Mouse (Mus musculus) small intestine, adult 2 months (tissue): Measurements from ENCODE around the gene Kcnq2. TPM values are rescaled to one million over a fixed set of nuclear protein-coding genes. Genes with fewer than 3 reads are reported as not detected.

ENCODE experiments used
- H3K27ac ChIP-seq: fragments of 200-500 bp; 2 replicates; pipeline ENCODE4 v1.5.1; 2012; ENCODE audit warnings: low read depth, low read length, control low read depth, inconsistent platforms; ENCODE audit not compliant: insufficient read depth
- H3K27me3 ChIP-seq: fragments of 200-500 bp; 2 replicates; pipeline ENCODE4 v1.6.1; 2012; ENCODE audit warnings: mild to moderate bottlenecking, moderate library complexity, low read length, inconsistent platforms; ENCODE audit not compliant: control insufficient read depth, insufficient read depth
- H3K36me3 ChIP-seq: fragments of 200-500 bp; 2 replicates; pipeline ENCODE4 v1.6.1; 2012; ENCODE audit warnings: mild to moderate bottlenecking, low read length, control low read depth, inconsistent platforms; ENCODE audit not compliant: control insufficient read depth, insufficient read depth
- H3K4me1 ChIP-seq: fragments of 200-500 bp; 2 replicates; pipeline ENCODE4 v1.6.1; 2012; ENCODE audit warnings: low read length, inconsistent platforms, mixed read lengths; ENCODE audit not compliant: control insufficient read depth, insufficient read depth, insufficient read length
- H3K4me3 ChIP-seq: fragments of 200-500 bp; 2 replicates; pipeline ENCODE4 v1.5.1; 2012; ENCODE audit warnings: low read depth, mild to moderate bottlenecking, control low read depth, inconsistent platforms, low read length, moderate library complexity
- CTCF ChIP-seq: fragments of 200-500 bp; IDR thresholded peaks from 2 replicates; pipeline ENCODE4 v1.5.1; 2012; ENCODE audit warnings: low read depth, mild to moderate bottlenecking, control low read depth, inconsistent platforms, low read length, moderate library complexity, mixed read lengths; ENCODE audit not compliant: insufficient replicate concordance, insufficient read length; ENCODE audit errors: extremely low read depth
- POLR2A ChIP-seq: fragments of 200-500 bp; IDR thresholded peaks from 2 replicates; pipeline ENCODE4 v1.6.1; 2012; ENCODE audit warnings: low read depth, mild to moderate bottlenecking, control low read depth, inconsistent platforms, low read length, moderate library complexity
- WGBS: fragments of 180-500 bp; shearing (Covaris S2); methylation state at CpG from one replicate; pipeline ENCODE4 v1.1.7; 2018; 5-methylcytosine and 5-hydroxymethylcytosine counted together
- polyA plus RNA-seq: library from polyadenylated mRNA; depleted of rRNA; stranded (reverse); fragments of >200 nt; gene quantifications from 2 replicates; pipeline ENCODE4 v1.2.3, GENCODE M21; 2012

Gene Kcnq2
- polyA plus RNA-seq, 1 experiment, result 0.51 TPM

GRCm38 (mm10) chr2:181147546-181148317, 12.6 kb upstream of the Kcnq2 start:
- WGBS, result 1% methylated on average over 53 of the region's 61 CpGs
- Histone ChIP-seq H3K4me3 (peak overlapping the region; percentile 49), H3K36me3 (no peaks in the 10 kb centered on the region), H3K4me1 (peaks cover 4% of the 10 kb centered on the region; the same call in 1 of the 2 replicates), H3K27me3 (peaks cover 13% of the 10 kb centered on the region), H3K27ac (no peak overlapping the region)
- no peak for TF ChIP-seq POLR2A
- TF ChIP-seq CTCF, result no peak

- Histone ChIP-seq H3K36me3 (no peaks in the 10 kb centered on the region), H3K27me3 (peaks cover 13% of the 10 kb centered on the region), H3K4me1 (peaks cover 4% of the 10 kb centered on the region; the same call in 1 of the 2 replicates), H3K4me3 (no peak overlapping the region), H3K27ac (no peak overlapping the region)
- TF ChIP-seq CTCF, result no peak
- no peak for TF ChIP-seq POLR2A
- 48% methylated on average over 4 of the region's 4 CpGs for WGBS
Observed at GRCm38 (mm10) chr2:181146976-181147545, 12.0 kb upstream of the Kcnq2 start.

GRCm38 (mm10) chr2:181144675-181145074, 9.6 kb upstream of the Kcnq2 start:
- Histone ChIP-seq H3K36me3 (no peaks in the 10 kb centered on the region), H3K4me1 (peaks cover 4% of the 10 kb centered on the region; the same call in 1 of the 2 replicates), H3K27ac (no peak overlapping the region), H3K27me3 (peaks cover 8% of the 10 kb centered on the region), H3K4me3 (no peak overlapping the region)
- TF ChIP-seq CTCF (no peak), POLR2A (no peak)
- WGBS, result 74% methylated on average over 2 of the region's 2 CpGs

- Histone ChIP-seq H3K4me3 (no peak overlapping the region), H3K27me3 (peaks cover 8% of the 10 kb centered on the region), H3K36me3 (no peaks in the 10 kb centered on the region), H3K4me1 (peaks cover 4% of the 10 kb centered on the region; the same call in 1 of the 2 replicates), H3K27ac (no peak overlapping the region)
- 46% methylated on average over 2 of the region's 2 CpGs for WGBS
- TF ChIP-seq POLR2A (no peak), CTCF (no peak)
Observed at GRCm38 (mm10) chr2:181143509-181144276, 8.6 kb upstream of the Kcnq2 start.

GRCm38 (mm10) chr2:181142703-181143135, 7.6 kb upstream of the Kcnq2 start:
- H3K4me1 ChIP-seq, result no peaks in the 10 kb centered on the region
- H3K36me3 ChIP-seq, result no peaks in the 10 kb centered on the region
- 51% methylated on average over 8 of the region's 8 CpGs for WGBS

GRCm38 (mm10) chr2:181139641-181140193, 4.6 kb upstream of the Kcnq2 start:
- no peak for TF ChIP-seq CTCF
- TF ChIP-seq POLR2A, result no peak
- 74% methylated on average over 5 of the region's 5 CpGs for WGBS
- Histone ChIP-seq H3K4me3 (no peak overlapping the region), H3K4me1 (no peaks in the 10 kb centered on the region), H3K36me3 (no peaks in the 10 kb centered on the region), H3K27ac (no peak overlapping the region), H3K27me3 (peaks cover 14% of the 10 kb centered on the region)

More at GRCm38 (mm10) chr2:181142703-181143135, 7.6 kb upstream of the Kcnq2 start:
- Histone ChIP-seq H3K27me3 (peaks cover 4% of the 10 kb centered on the region), H3K27ac (no peak overlapping the region), H3K4me3 (no peak overlapping the region)
- TF ChIP-seq POLR2A (no peak), CTCF (no peak)
